Mouse (Mus musculus) embryonic fibroblast, embryonic 13.5 days (primary cell): ENCODE results near the gene Adamts14.

ENCODE experiments used
- CTCF ChIP-seq: IDR thresholded peaks from 2 replicates; pipeline ENCODE4 v1.5.1; 2011; ENCODE audit warnings: mild to moderate bottlenecking, control low read depth, low read length, moderate library complexity, borderline replicate concordance; ENCODE audit not compliant: insufficient read depth
- POLR2A ChIP-seq: IDR thresholded peaks from 2 replicates; pipeline ENCODE4 v1.6.1; 2011; ENCODE audit warnings: low read depth, mild to moderate bottlenecking, control low read depth, low read length, moderate library complexity

DNA sequence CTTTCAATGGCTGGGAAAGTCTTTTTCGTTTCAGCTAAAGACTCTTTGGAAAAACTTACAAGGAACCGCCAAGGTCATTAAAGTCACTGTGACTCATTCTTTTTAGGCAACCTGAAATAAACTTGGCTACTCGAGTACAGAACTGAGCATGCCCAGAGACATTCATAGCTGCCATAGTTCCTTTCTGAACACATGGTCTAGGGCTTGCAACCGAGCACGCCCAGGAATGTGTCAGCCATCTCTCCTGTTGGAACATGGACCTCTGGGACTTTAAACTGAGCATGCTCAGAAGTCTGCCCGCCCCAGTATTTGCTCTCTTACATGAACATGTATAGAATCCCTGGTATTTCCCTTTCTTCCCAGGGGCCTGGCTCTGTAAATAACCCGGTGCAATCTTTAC is 13.0 kb upstream of the Adamts14 start:
- TF ChIP-seq CTCF (no peak), POLR2A (no peak)
